In the genomic region with DNA sequence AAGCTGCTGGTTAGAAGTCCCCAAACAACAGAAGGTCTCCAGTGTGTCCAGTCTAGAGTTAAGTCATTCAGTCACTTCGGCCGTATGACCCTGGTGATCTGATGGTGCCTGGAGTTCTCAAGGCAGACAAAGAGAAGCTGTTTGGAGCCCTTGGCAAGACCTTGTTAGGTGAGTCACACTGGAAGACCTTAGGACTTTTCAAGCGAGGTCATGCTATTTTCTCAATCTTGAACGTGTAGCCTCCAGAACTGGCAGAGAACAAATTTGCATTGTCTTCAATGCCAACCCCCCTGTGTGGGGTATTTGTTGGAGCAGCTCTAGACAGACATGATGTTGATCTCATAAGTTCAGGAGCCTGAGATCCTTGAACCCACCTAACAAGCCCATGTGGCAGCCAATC, we compare ENCODE assay signal across 17 mouse cellular contexts. TPM values are rescaled to one million over a fixed set of nuclear protein-coding genes. Genes with fewer than 3 reads are reported as not detected.
"Had no signal": no experiment of that assay in that cellular context is flagged by ENCODE, and none has a peak within 500 bp of the region (broad histone marks: within the 10 kb centered on the region; RNA-seq: fewer than 3 reads in every experiment).

No protein-coding gene starts in this region.

- DNase-seq: heart, postnatal 10 days; heart, postnatal 14 days; heart, postnatal 36 days; heart, postnatal 4 days; kidney, adult 11 months; kidney, adult 18-20 months; kidney, adult 2 months; kidney, adult 8-10 months; kidney, adult 9 months; kidney, postnatal 10 days; kidney, postnatal 14 days; kidney, postnatal 25 days; kidney, postnatal 36 days; kidney, postnatal 4 days; layer of hippocampus, adult 9-11 months; layer of hippocampus, postnatal 36 days had no signal

RNA-seq across cellular contexts. Expression of a gene that starts 6.2 kb away (rescaled TPM):
- polyA plus RNA-seq: inflammation-experienced regulatory T-cells, adult 6 months had no signal
